In genomic region chr9:84548012-84548660, GRCm38 (mm10) we compare ENCODE assay signal across 15 mouse cellular contexts.
A peak's percentile ranks its signal among the peaks of the same experiment; 100 is the strongest.
DNase-seq lines count a peak whose midpoint lies in the region; ATAC-seq and TF ChIP-seq lines count a peak whose summit lies in the region.
"Had no signal": no experiment of that assay in that cellular context is flagged by ENCODE, and none has a peak within 500 bp of the region (broad histone marks: within the 10 kb centered on the region; RNA-seq: fewer than 3 reads in every experiment).

No protein-coding gene starts in this region.

- WGBS in intestine, embryonic 14.5 days = 48% methylated on average over 6 of the region's 6 CpGs
- 59% methylated on average over 6 of the region's 6 CpGs for WGBS in intestine, postnatal 0 days
- WGBS in intestine, embryonic 16.5 days = 58% methylated on average over 6 of the region's 6 CpGs

- H3K36me3 ChIP-seq in intestine, embryonic 14.5 days (ENCODE audit: control insufficient read depth, insufficient read depth, low read length) = no peaks in the 10 kb centered on the region
- H3K36me3 ChIP-seq in intestine, postnatal 0 days (ENCODE audit: control insufficient read depth, insufficient read depth) = no peaks in the 10 kb centered on the region
- no peaks in the 10 kb centered on the region for H3K36me3 ChIP-seq in intestine, embryonic 16.5 days (ENCODE audit: control insufficient read depth, insufficient read depth, low read length)
- H3K36me3 ChIP-seq: G1E had no signal

- no peaks in the 10 kb centered on the region for H3K4me1 ChIP-seq in intestine, embryonic 14.5 days (replicated peaks; ENCODE audit: control insufficient read depth, insufficient read depth, low read length)
- no peaks in the 10 kb centered on the region for H3K4me1 ChIP-seq in intestine, postnatal 0 days (replicated peaks; ENCODE audit: control insufficient read depth, insufficient read depth, low read length)
- no peaks in the 10 kb centered on the region for H3K4me1 ChIP-seq in intestine, embryonic 16.5 days (ENCODE audit: control insufficient read depth, insufficient read depth, low read length)

- H3K9ac ChIP-seq in intestine, embryonic 14.5 days (ENCODE audit: low read length) = no peak overlapping the region
- H3K9ac ChIP-seq in intestine, postnatal 0 days (ENCODE audit: low read depth, low read length) = no peak overlapping the region
- no peak overlapping the region for H3K9ac ChIP-seq in intestine, embryonic 16.5 days (ENCODE audit: low read depth, low read length)

- DNase-seq in intestine, embryonic 14.5 days (ENCODE audit: low spot score) = peak; percentile 53
- DNase-seq in kidney, postnatal 10 days = peak; percentile 39
- DNase-seq in lung, postnatal 4 days = peak; percentile 33 to 36
- DNase-seq in testis, postnatal 10 days (ENCODE audit: low spot score) = no peak
- DNase-seq in adrenal gland, postnatal 25 days = no peak
- no peak for DNase-seq in Muller cell, postnatal 12 days (ENCODE audit: inconsistent ontology term)
- DNase-seq: cerebellum, adult 2 months; embryo, embryonic 11 days; heart, adult 2 months; heart, postnatal 36 days; spleen, adult 18-20 months had no signal

- H3K4me2 ChIP-seq in intestine, embryonic 14.5 days (ENCODE audit: low read length) = no peak overlapping the region
- no peak overlapping the region for H3K4me2 ChIP-seq in intestine, postnatal 0 days (replicated peaks; ENCODE audit: low read depth)
- H3K4me2 ChIP-seq in intestine, embryonic 16.5 days (ENCODE audit: low read depth, low read length) = no peak overlapping the region
- H3K4me2 ChIP-seq: liver, embryonic 11.5 days had no signal

- no peaks in the 10 kb centered on the region for H3K9me3 ChIP-seq in intestine, embryonic 14.5 days (ENCODE audit: control insufficient read depth, low read length)
- no peaks in the 10 kb centered on the region for H3K9me3 ChIP-seq in intestine, postnatal 0 days (ENCODE audit: control insufficient read depth)
- no peaks in the 10 kb centered on the region for H3K9me3 ChIP-seq in intestine, embryonic 16.5 days (ENCODE audit: control insufficient read depth, low read length)
- H3K9me3 ChIP-seq: G1E had no signal

- ATAC-seq in intestine, embryonic 14.5 days (replicated peaks; ENCODE audit: low FRiP score, low TSS enrichment, low read depth) = peak; percentile 43; the same call in 1 of the 2 replicates
- ATAC-seq in intestine, postnatal 0 days = no peak
- ATAC-seq in intestine, embryonic 16.5 days = peak; percentile 88

- no peaks in the 10 kb centered on the region for H3K27me3 ChIP-seq in intestine, embryonic 14.5 days (replicated peaks; ENCODE audit: control insufficient read depth, insufficient read depth, low read length)
- H3K27me3 ChIP-seq in intestine, postnatal 0 days (replicated peaks; ENCODE audit: control insufficient read depth, insufficient read depth, low read length) = no peaks in the 10 kb centered on the region
- no peaks in the 10 kb centered on the region for H3K27me3 ChIP-seq in intestine, embryonic 16.5 days (replicated peaks; ENCODE audit: control insufficient read depth, insufficient read depth, low read length)

- H3K27ac ChIP-seq in intestine, embryonic 14.5 days (ENCODE audit: low read depth) = no peak overlapping the region
- H3K27ac ChIP-seq in intestine, postnatal 0 days (ENCODE audit: low read depth, low read length) = no peak overlapping the region
- H3K27ac ChIP-seq in intestine, embryonic 16.5 days (ENCODE audit: low read length) = no peak overlapping the region
- H3K27ac ChIP-seq: heart, adult 2 months had no signal

- no peak overlapping the region for H3K4me3 ChIP-seq in intestine, embryonic 14.5 days (ENCODE audit: low read depth, low read length)
- H3K4me3 ChIP-seq in intestine, postnatal 0 days (ENCODE audit: low read depth, low read length) = no peak overlapping the region
- H3K4me3 ChIP-seq in intestine, embryonic 16.5 days (ENCODE audit: low read length) = no peak overlapping the region
- H3K4me3 ChIP-seq: heart, adult 2 months had no signal

- no peak for TF ChIP-seq CTCF in intestine, postnatal 0 days (IDR thresholded peaks at IDR 0.05; ENCODE audit: low read depth)

Comparison
In these comparisons a context has a peak if more than half of its experiments do, and no peak if none do; other contexts are left out.
1. DNase-seq: peak in intestine, embryonic 14.5 days (single experiment), kidney, postnatal 10 days (single experiment) and lung, postnatal 4 days (2 of 2); none in testis, postnatal 10 days (single experiment), adrenal gland, postnatal 25 days (single experiment) and Muller cell, postnatal 12 days (single experiment).